Mouse (Mus musculus): ENCODE results near the gene Slc44a1. TPM values are rescaled to one million over a fixed set of nuclear protein-coding genes. Genes with fewer than 3 reads are reported as not detected.

Slc44a1 gene
- total and polyA plus RNA-seq, 3 experiments, result 14.5 to 125 (median 79.5) TPM

- no peak for DNase-seq
Measured at GRCm38 (mm10) chr4:53537539-53537938, 97.3 kb downstream of the Slc44a1 start.

DNA sequence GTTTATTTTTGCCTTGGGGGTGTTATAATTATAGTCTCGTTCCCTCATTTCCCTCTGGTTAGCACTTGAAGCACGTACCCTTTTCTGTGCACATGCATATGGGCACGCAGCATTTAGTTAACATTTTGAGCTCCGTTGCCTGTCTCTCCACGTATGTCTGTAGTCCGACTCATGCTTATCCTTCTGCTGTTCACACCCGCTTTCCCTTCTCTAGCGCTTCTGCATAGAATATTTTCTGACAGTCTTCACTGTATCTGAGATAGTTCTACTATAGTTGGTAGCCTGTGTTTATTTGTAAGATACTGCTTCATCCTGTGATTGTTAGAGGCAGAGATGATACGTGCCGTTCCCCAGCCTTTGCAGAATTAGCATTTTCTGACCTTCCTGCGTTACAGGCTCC is 98.4 kb downstream of the Slc44a1 start:
- DNase-seq, result no peak

DNA sequence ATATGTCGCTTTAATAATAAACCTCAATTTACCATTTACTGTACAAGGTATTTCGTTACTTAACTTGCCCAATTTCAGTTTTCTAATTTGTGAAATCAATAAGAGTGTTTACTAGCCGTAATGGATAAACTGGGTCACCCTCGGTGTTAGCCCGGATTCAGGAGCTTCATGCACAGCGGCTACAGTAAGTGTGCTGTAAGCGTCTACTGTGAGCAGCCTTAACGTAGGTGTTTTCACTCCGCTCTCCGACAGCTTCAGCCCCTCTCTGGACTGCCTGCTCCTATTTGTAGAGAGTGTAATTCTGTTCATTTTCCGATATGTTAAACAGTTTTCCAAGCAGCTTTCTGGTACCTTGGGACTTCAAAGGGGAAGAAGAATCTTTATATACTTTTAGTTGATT is 99.7 kb downstream of the Slc44a1 start:
- DNase-seq, result no peak

DNA sequence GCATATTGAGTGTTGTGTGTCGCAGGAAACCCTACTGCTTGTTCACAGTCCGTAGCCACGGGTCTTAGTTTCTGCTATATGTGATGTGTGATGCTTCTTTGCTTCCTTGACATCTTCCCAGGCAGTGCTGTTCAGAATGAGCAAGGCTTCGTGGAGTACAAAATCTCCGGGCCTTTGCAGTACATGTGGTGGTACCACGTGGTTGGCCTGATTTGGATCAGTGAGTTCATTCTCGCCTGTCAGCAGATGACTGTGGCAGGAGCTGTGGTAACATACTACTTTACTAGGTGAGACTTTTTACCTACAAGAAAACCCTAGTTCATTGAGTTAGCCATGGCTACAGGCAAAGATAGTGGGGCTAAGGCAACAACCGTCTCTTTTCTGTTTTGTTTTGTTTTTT is 103.2 kb downstream of the Slc44a1 start:
- no peak for DNase-seq

DNA sequence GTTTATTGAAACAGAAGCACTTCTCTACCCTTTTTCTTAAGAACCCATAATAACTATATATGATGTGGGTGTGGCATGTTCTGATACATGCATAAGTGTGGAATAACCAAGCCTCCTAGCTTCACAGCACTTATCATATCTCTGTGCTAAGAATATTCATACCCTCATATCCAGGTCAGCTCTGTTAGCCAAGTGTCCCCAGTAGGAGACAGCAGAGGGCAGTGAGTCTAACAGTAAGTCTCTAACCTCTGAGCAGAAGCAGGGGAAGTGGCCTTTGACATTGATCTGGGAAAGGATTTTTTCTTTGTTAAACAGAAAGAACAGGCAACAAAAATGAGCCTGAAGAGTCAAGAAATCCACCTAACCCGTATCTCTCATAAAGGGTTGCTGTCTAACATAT is 104.7 kb downstream of the Slc44a1 start:
- DNase-seq, result peak; percentile 14

- DNase-seq, result no peak
Measured at GRCm38 (mm10) chr4:53547381-53547780, 107.2 kb downstream of the Slc44a1 start.

- no peak for DNase-seq
Measured at GRCm38 (mm10) chr4:53549375-53549774, 109.2 kb downstream of the Slc44a1 start.

DNA sequence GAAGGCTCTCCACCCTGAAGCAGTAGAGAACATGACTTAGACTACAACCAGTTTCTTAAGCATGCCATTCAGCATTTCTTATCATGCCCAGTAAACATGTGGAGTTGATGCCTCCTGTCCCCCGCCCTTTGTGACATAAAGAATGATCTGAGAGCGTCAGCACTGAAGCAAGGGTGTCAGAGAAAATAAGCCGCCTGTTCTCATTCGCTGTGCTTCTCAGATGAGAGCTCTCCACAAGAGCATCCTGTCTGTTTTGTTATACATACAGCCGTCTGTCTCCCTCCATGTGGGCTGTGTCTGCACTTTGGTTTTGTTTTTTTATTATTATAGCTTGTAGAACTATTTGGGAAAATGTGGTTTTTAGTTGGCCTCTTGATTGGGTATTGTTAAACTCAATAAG is 124.4 kb downstream of the Slc44a1 start:
- DNase-seq, result no peak

GRCm38 (mm10) chr4:53567065-53567464 is 126.9 kb downstream of the Slc44a1 start:
- no peak for DNase-seq

DNA sequence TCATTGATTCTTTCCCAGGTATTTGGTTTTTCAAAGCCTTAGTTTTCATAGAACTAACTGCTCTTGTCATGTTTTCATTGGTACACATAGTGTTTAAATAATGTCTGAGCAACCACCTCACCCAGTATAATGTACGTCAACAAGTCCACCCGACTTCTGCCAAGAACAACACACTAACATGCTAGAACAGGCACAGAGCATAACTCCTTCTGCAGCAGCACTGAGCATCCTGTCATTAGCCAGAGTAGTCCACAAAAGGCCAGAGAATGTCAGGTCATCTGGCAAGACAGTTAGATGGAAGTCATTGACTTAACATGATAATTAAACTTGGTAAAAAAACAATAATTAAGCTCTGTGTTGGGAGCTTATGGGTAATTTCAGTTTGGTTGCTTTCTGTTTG is 135.3 kb downstream of the Slc44a1 start:
- no peak for DNase-seq

DNA sequence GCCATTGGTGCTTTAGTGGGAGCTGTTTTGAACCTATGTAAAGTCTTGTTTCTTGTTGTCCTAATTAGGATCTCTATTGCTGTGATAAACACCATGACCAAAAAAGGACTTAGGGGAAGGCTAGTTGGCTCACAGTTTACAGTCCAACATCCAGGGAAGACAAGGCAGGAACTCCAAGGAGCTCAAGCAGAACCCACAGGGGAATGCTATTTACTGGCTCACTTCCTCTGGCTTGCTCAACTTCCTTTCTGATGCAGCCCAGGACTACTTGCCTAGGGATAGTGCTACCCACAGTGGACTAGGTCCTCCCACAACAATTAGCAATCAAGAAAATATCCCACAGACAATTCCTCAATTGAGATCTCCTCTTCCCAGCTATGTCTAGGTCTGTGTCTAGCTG is 147.5 kb downstream of the Slc44a1 start:
- DNase-seq, result no peak

DNA sequence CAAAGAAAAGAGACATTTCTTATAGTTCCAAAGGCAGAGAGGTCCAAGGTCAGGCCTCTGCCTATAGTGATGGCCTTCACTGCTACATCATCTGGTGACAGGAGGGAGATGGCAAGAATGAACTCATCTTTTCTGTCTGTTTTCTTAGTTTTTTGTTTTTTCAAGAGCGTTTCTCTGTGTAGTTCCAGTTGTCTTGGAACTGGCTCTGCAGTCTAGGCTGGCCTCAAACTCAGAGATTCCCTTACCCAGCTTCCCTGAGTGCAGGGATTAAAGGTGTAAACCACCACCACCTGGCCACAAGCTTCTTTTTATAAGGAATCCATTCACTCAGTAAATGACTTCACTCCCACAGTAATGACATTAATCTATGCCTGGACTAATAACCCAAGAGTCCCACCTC is 148.7 kb downstream of the Slc44a1 start:
- DNase-seq, result no peak

GRCm38 (mm10) chr4:53589466-53589865 is 149.3 kb downstream of the Slc44a1 start:
- no peak for DNase-seq

DNA sequence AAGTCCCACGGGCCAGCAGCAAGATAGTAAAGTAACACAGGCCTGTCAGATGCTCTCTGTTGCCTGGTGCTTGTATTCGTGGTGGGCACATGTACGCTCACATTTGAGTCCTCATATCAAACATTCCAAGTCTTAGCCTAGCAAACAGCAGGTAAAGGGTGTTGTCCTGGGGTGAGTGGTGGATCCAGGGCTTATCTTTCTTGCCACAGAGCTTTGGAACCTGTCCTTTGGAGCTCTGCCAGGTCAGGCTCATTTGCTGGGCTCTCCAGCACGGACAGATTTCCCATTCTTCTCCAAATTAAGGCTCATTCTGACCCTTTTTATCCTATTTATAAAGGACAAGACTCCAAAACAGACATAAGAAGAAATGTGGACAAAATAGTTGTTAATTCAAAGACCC is 149.9 kb downstream of the Slc44a1 start:
- DNase-seq, result no peak

- no peak for DNase-seq
Measured at GRCm38 (mm10) chr4:53590691-53591447, 150.7 kb downstream of the Slc44a1 start.

GRCm38 (mm10) chr4:53591536-53591935 is 151.3 kb downstream of the Slc44a1 start:
- no peak for DNase-seq

DNA sequence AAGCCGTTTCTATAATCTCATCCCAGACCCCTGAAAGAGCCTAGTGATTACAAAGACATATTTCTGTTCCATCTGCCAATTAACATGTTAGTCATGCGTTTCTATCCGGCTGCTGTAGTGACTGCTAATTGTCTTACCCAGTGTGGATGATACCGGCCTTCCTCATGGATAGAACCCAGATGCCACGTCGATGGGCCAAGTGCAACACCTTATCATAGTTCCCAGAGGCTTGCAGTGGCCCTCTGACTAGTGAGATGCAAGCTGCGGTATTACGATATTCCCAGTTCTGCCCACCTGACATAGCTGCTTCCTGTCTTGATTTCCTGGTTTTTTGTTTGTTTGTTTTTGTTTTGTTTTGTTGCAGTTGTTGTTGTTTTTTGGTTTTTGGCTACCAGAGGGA is 151.7 kb downstream of the Slc44a1 start:
- no peak for DNase-seq

DNA sequence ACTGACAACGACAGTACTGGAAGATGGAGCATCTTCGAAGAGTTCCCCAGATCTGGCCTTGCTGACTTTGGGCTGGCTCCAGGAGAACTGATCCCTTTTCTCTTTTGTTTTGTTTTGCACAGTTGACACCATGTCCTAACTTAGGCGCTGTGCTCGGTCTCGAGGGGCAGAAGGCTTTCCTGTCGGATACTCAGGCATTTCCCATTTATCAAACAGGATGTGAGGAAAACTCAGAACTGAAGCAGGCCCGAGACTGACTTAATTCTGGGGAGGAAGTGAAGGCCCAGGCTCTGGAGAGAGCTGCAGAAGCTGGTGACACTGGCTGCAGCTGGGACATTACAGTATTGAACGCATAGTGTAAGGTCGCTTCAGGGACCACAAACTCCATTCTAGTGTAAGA is 152.2 kb downstream of the Slc44a1 start:
- peak; percentile 47 for DNase-seq

GRCm38 (mm10) chr4:53594204-53594603 is 154.0 kb downstream of the Slc44a1 start:
- peak; percentile 67 for DNase-seq

DNA sequence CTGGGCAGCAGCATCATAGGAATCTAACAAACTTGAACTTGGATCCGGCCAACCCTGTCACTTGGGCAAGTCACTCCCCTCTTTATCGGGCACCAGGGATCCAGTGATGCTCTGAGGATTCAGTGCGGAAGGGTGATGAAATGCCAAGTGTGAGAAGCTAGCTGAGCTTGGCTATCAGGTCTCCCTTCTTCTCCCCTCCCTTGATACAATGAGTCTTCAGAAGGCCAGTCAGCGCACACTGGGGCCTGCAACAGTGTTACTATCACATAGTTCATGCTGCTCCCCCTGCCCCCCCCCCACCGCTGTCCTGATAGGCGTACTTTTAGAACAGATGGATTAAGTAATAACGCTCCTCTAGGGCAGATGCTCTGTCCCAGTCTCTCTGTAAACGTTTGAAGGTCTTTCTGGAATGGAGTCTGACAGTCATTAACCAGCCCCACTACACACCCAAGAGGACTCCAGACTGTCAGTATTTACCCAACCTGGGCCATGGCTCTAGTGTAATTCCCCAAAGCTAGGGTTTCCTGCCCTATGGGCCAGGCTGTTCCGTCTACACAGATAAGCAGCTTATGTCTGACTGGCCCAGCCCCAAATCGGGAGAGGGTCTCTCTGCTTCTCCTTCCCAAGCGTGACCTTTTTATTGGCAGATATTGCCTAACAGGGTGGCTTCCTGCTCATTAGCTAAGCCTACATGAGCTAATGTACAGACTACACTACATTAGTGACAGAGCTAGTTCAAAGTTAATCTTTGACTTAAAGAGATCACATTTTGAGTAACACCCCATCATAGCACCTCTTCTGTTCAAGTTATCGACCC is 155.2 kb downstream of the Slc44a1 start:
- DNase-seq, result no peak

GRCm38 (mm10) chr4:53596063-53596895 is 156.1 kb downstream of the Slc44a1 start:
- no peak for DNase-seq

GRCm38 (mm10) chr4:53600462-53600861 is 160.2 kb downstream of the Slc44a1 start:
- DNase-seq, result no peak
